Mouse (Mus musculus) left cerebral cortex, postnatal 4 days (tissue): ENCODE measurements around the gene Gm37240. TPM values are rescaled to one million over a fixed set of nuclear protein-coding genes. Genes with fewer than 3 reads are reported as not detected.
"Not testable (repeated sequence)": the region's sequence is repeated elsewhere in the genome, so short reads cannot be mapped to it uniquely, and the experiment has no call there.

ENCODE experiments used
- DNase-seq: peaks from one replicate; pipeline ENCODE4 v3.0.0-alpha.2; 2022
- intact Hi-C: fragments of 180-260 bp; cut with DNase I; formaldehyde crosslinking; loops from one replicate; pipeline ENCODE4 v1.15.1; 2025
- total RNA-seq, 2 experiments: library from RNA; stranded (reverse); gene quantifications; 2 replicates each; pipeline ENCODE4 v1.2.3; 2021

Gene Gm37240
- total RNA-seq, 2 experiments from 2014 or later: 3.3 to 3.6 TPM

GRCm38 (mm10) chr3:85592067-85592466, 295.3 kb downstream of the Gm37240 start:
- DNase-seq: no peak
- intact Hi-C loops: no loop called here

- intact Hi-C loops: no loop called here
These were observed 297.1 kb downstream of the Gm37240 start for GRCm38 (mm10) chr3:85590090-85590754.

GRCm38 (mm10) chr3:85588701-85589100, 298.6 kb downstream of the Gm37240 start:
- intact Hi-C loops: no loop called here
- no peak for DNase-seq

More at GRCm38 (mm10) chr3:85590090-85590754, 297.1 kb downstream of the Gm37240 start:
- no peak for DNase-seq

- intact Hi-C loops: no loop called here
- no peak for DNase-seq
These were observed 302.4 kb downstream of the Gm37240 start for GRCm38 (mm10) chr3:85584966-85585365.

GRCm38 (mm10) chr3:85583194-85583593, 304.1 kb downstream of the Gm37240 start:
- no peak for DNase-seq
- intact Hi-C loops: no loop called here

- intact Hi-C loops: no loop called here
- no peak for DNase-seq
These were observed 304.6 kb downstream of the Gm37240 start for GRCm38 (mm10) chr3:85582726-85583125.

- peak; percentile 100 for DNase-seq
- intact Hi-C loops: loop anchor here (5.0 to 10.0 kb wide), 3 partner anchors 341 to 622 kb away; no protein-coding TSS in a partner anchor
These were observed 313.2 kb downstream of the Gm37240 start, which contains the start of gene Gatb for GRCm38 (mm10) chr3:85573864-85574830. Gatb (plus strand) TSS chr3:85574119.

- intact Hi-C loops: loop anchor here (5.0 to 10.0 kb wide), 3 partner anchors 341 to 621 kb away; no protein-coding TSS in a partner anchor
- DNase-seq: no peak
These were observed 314.0 kb downstream of the Gm37240 start for GRCm38 (mm10) chr3:85573216-85573863.

GRCm38 (mm10) chr3:85572502-85572901, 314.8 kb downstream of the Gm37240 start:
- intact Hi-C loops: loop anchor here (5.0 to 10.0 kb wide), 3 partner anchors 342 to 620 kb away; no protein-coding TSS in a partner anchor
- DNase-seq: not testable (repeated sequence)

GRCm38 (mm10) chr3:85571276-85571675, 316.0 kb downstream of the Gm37240 start:
- intact Hi-C loops: loop anchor here (5.0 to 10.0 kb wide), 3 partner anchors 344 to 619 kb away; no protein-coding TSS in a partner anchor
- peak; percentile 62 for DNase-seq

- intact Hi-C loops: no loop called here
- no peak for DNase-seq
These were observed 322.7 kb downstream of the Gm37240 start for GRCm38 (mm10) chr3:85564603-85565002.

GRCm38 (mm10) chr3:85553731-85554277, 333.5 kb downstream of the Gm37240 start:
- DNase-seq: no peak
- intact Hi-C loops: loop anchor here (10.0 kb wide), 1 partner anchor 179 kb away; no protein-coding TSS in a partner anchor

GRCm38 (mm10) chr3:85551352-85551751, 336.0 kb downstream of the Gm37240 start:
- peak; percentile 64 for DNase-seq
- intact Hi-C loops: loop anchor here (10.0 kb wide), 1 partner anchor 177 kb away; no protein-coding TSS in a partner anchor

GRCm38 (mm10) chr3:85550312-85550711, 337.0 kb downstream of the Gm37240 start:
- intact Hi-C loops: loop anchor here (10.0 kb wide), 1 partner anchor 176 kb away; no protein-coding TSS in a partner anchor
- no peak for DNase-seq

- peak; percentile 14 for DNase-seq
- intact Hi-C loops: no loop called here
These were observed 343.7 kb downstream of the Gm37240 start for GRCm38 (mm10) chr3:85543652-85544051.

- intact Hi-C loops: no loop called here
These were observed 344.6 kb downstream of the Gm37240 start for GRCm38 (mm10) chr3:85542765-85543164.

GRCm38 (mm10) chr3:85535621-85536520, 351.4 kb downstream of the Gm37240 start:
- intact Hi-C loops: no loop called here
- no peak for DNase-seq

More at GRCm38 (mm10) chr3:85542765-85543164, 344.6 kb downstream of the Gm37240 start:
- DNase-seq: no peak

- intact Hi-C loops: no loop called here
- DNase-seq: peak; percentile 8
These were observed 352.3 kb downstream of the Gm37240 start for GRCm38 (mm10) chr3:85535042-85535441.

- DNase-seq: no peak
- intact Hi-C loops: no loop called here
These were observed 354.9 kb downstream of the Gm37240 start for GRCm38 (mm10) chr3:85532376-85532775.
